Mouse (Mus musculus) kidney, embryonic 14.5 days (tissue): ENCODE data around the gene Tpbpa. TPM values are rescaled to one million over a fixed set of nuclear protein-coding genes. Genes with fewer than 3 reads are reported as not detected.
A peak's percentile ranks its signal among the peaks of the same experiment; 100 is the strongest.
"Not testable (repeated sequence)": the region's sequence is repeated elsewhere in the genome, so short reads cannot be mapped to it uniquely, and the experiment has no call there.

ENCODE experiments used
- ATAC-seq: fragments of 200-750 bp; cut with Nextera tagmentation; 2 replicates; pipeline ENCODE4 v1.8.0; 2017; ENCODE audit warnings: moderate number of reproducible peaks, mild to moderate bottlenecking, moderate TSS enrichment, moderate library complexity; ENCODE audit not compliant: low FRiP score, low TSS enrichment
- H3K27ac ChIP-seq: fragments of 300-500 bp; sonication (generic); 2 replicates; pipeline ENCODE4 v1.5.1; 2014; ENCODE audit warnings: low read depth, mild to moderate bottlenecking, low read length, moderate library complexity, mixed read lengths
- H3K27me3 ChIP-seq: fragments of 300-500 bp; sonication (generic); 2 replicates; pipeline ENCODE4 v1.6.1; 2014; ENCODE audit warnings: mild to moderate bottlenecking, low read length; ENCODE audit not compliant: control insufficient read depth, insufficient read depth
- H3K36me3 ChIP-seq: fragments of 300-500 bp; sonication (generic); 2 replicates; pipeline ENCODE4 v1.6.1; 2014; ENCODE audit warnings: low read length, mixed read lengths; ENCODE audit not compliant: control insufficient read depth, insufficient read depth
- H3K4me1 ChIP-seq: fragments of 300-500 bp; sonication (generic); 2 replicates; pipeline ENCODE4 v1.6.1; 2014; ENCODE audit warnings: low read length, mixed read lengths; ENCODE audit not compliant: control insufficient read depth, insufficient read depth
- H3K4me2 ChIP-seq: fragments of 300-500 bp; sonication (generic); replicated peaks from 2 replicates; pipeline ENCODE4 v1.6.1; 2014; ENCODE audit warnings: low read depth, mild to moderate bottlenecking, low read length
- H3K4me3 ChIP-seq: fragments of 300-500 bp; sonication (generic); 2 replicates; pipeline ENCODE4 v1.5.1; 2014; ENCODE audit warnings: mild to moderate bottlenecking, low read length
- H3K9ac ChIP-seq: fragments of 300-500 bp; sonication (generic); 2 replicates; pipeline ENCODE4 v1.6.1; 2014; ENCODE audit warnings: low read depth, mild to moderate bottlenecking, low read length, moderate library complexity
- H3K9me3 ChIP-seq: fragments of 300-500 bp; sonication (generic); 2 replicates; pipeline ENCODE4 v1.6.1; 2016; ENCODE audit warnings: low read length; ENCODE audit not compliant: control insufficient read depth
- WGBS: fragments of 180-500 bp; shearing (Covaris S2); extraction: QIAGEN DNeasy Blood & Tissue Kit; methylation state at CpG from one replicate; pipeline ENCODE4 v1.1.7; 2014; 5-methylcytosine and 5-hydroxymethylcytosine counted together
- polyA plus RNA-seq: library from polyadenylated mRNA; unstranded; fragments of >200 nt; fragmentation: Nextera tagmentation; extraction: Ambion mirVana; gene quantifications from 2 replicates; pipeline ENCODE4 v1.2.1, GENCODE M21; 2014

Gene Tpbpa
- polyA plus RNA-seq, result not detected in 2 replicates

DNA sequence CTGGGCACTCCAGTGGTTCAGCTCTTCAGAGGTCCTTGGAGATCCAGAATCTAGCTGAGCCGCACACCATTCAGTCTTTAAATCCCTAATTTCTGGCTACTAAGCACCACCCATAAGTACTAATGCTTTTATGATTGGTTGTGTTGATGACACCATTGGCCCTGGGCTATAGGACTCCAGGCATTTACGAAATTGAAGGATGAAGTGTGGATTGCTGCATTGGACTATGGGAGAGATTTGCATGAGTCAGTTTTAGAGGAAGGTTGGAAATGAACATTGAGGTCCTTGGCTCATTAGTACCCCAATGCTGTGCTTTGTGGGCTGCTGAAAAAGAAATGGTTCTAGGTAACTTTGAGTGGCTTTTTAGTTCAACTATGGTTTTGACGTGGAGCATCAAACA, at the start of gene Tpbpa:
Tpbpa (minus strand) TSS at position 101 of the 400 bp plus-strand sequence.
- not testable (repeated sequence) for H3K4me1 ChIP-seq, H3K27ac ChIP-seq, H3K4me2 ChIP-seq, H3K9ac ChIP-seq, H3K9me3 ChIP-seq, H3K36me3 ChIP-seq, ATAC-seq, H3K27me3 ChIP-seq, H3K4me3 ChIP-seq
- 83% methylated on average over 3 of the region's 3 CpGs for WGBS

DNA sequence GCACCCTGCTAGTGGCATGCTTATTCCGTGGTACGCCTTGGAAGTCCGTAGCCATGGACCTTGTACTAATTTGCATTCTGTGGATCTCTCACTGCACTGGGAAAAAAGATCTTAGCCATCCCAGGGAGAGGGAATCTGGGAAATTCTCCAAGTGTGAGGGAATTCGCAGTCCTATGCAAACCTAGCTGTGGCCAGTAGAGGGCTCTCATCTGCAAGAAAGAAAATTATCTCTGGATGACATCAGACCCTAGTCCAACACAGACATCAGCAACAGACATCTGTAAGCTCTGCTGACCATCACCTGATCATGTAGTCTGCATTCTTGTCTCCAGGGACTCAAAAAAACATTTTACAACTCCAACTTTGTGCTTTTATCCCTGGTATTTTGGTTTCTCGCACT, 45.1 kb upstream of the Tpbpa start:
- not testable (repeated sequence) for H3K27ac ChIP-seq, ATAC-seq, H3K36me3 ChIP-seq, H3K9ac ChIP-seq, H3K27me3 ChIP-seq, H3K4me2 ChIP-seq, H3K9me3 ChIP-seq, H3K4me3 ChIP-seq, H3K4me1 ChIP-seq
- WGBS, result 85% methylated on average over 5 of the region's 5 CpGs

DNA sequence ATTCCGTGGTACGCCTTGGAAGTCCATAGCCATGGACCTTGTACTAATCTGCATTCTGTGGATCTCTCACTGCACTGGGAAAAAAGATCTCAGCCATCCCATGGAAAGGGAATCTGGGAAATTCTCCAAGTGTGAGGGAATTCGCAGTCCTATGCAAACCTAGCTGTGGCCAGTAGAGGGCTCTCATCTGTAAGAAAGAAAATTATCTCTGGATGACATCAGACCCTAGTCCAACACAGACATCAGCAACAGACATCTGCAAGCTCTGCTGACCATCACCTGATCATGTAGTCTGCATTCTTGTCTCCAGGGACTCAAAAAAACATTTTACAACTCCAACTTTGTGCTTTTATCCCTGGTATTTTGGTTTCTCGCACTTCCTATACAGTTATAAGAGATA, 30.5 kb upstream of the Tpbpa start:
- not testable (repeated sequence) for H3K4me2 ChIP-seq, ATAC-seq, H3K36me3 ChIP-seq, H3K9me3 ChIP-seq, H3K4me1 ChIP-seq, H3K9ac ChIP-seq, H3K4me3 ChIP-seq, H3K27ac ChIP-seq, H3K27me3 ChIP-seq
- 64% methylated on average over 4 of the region's 4 CpGs for WGBS

DNA sequence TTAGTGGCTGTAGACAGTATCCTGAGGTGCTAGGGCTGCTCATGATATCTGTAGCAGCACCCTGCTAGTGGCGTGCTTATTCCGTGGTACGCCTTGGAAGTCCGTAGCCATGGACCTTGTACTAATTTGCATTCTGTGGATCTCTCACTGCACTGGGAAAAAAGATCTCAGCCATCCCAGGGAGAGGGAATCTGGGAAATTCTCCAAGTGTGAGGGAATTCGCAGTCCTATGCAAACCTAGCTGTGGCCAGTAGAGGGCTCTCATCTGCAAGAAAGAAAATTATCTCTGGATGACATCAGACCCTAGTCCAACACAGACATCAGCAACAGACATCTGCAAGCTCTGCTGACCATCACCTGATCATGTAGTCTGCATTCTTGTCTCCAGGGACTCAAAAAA, 22.2 kb upstream of the Tpbpa start:
- not testable (repeated sequence) for ATAC-seq, H3K36me3 ChIP-seq, H3K27ac ChIP-seq, H3K4me1 ChIP-seq, H3K9ac ChIP-seq, H3K9me3 ChIP-seq, H3K4me3 ChIP-seq, H3K27me3 ChIP-seq, H3K4me2 ChIP-seq
- 30% methylated on average over 5 of the region's 5 CpGs for WGBS

DNA sequence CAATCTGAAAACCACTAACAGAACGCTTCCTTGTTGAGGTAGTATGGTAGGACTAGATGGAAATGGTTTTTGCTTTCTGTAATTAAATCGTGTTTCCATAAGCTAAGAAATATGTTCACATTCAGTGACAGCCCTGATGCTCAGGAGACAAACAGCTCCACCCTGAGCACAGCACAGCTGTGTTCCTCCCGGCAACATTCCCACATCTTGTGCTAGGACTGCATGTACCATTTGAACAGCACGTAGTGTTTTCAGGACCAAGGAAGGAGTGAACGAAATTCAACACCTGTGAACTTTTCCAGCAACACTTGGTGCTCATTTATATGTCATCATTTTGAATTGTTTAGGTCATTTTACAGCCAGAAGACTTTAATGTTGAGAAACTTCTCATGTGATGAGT, 19.9 kb upstream of the Tpbpa start:
- ATAC-seq, result no peak
- Histone ChIP-seq H3K36me3 (no peaks in the 10 kb centered on the region), H3K9me3 (0 out of 2 replicates have a peak, but pooled peaks cover 2% of the 10 kb centered on the region), H3K9ac (no peak overlapping the region), H3K4me1 (no peaks in the 10 kb centered on the region), H3K27me3 (no peaks in the 10 kb centered on the region), H3K4me2 (no peak overlapping the region), H3K27ac (no peak overlapping the region), H3K4me3 (no peak overlapping the region)
- 73% methylated on average over 5 of the region's 5 CpGs for WGBS

DNA sequence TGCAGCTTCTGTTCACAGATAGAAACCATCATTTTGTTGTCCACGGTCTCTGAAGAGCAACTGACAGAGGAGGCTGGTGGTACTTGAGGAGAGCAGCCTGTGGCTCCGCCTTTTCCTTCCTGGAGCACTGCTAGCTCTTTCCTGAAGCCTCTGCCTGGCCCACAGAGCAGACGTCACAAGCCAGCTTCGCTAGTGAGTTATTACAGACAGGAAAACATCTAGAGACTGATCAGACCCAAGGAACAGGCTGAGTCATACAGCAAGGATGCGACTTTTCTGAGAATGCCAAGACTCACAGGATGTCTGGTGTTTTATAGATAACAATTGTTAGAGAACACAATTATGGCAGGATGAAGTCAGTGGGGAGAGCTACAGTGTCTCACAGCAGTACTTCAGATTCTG, 5.3 kb downstream of the Tpbpa start, which contains the start of the genes Gm49391 and Ctla2a:
Gm49391 (minus strand) TSS at position 72 of the 402 bp plus-strand sequence.
Ctla2a (minus strand) TSS at position 126 of the 402 bp plus-strand sequence.
- 65% methylated on average over 5 of the region's 5 CpGs for WGBS
- no peaks in the 10 kb centered on the region for H3K36me3 ChIP-seq
- H3K9me3 ChIP-seq, result no peaks in the 10 kb centered on the region
- no peaks in the 10 kb centered on the region for H3K4me1 ChIP-seq
- H3K27me3 ChIP-seq, result no peaks in the 10 kb centered on the region
- H3K9ac ChIP-seq, result no peak within 1 kb of the TSS
- H3K4me3 ChIP-seq, result no peak within 1 kb of the TSS
- no peak within 1 kb of the TSS for H3K4me2 ChIP-seq
- peak; percentile 28; the same call in 1 of the 2 replicates for ATAC-seq
- H3K27ac ChIP-seq, result no peak within 1 kb of the TSS

DNA sequence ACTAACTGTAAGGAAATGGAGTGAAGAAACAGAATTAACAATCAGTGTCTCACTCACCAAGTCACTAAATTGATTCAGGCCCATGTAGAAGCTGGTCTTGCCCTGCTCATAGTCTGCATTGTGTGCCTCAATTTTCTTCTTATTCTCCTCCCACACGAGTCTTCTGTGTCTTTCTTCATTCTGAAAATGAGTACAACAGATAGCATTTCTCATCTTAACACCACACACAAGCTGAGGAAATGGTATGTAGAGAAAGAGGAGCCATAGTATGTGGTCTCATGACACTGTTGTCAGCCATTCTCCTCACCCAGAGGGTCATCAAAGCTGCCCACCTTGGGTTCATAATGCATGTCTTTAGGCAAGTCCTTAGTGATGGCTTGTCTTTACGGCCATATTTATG, 6.3 kb downstream of the Tpbpa start, which contains the start of gene Gm49393:
Gm49393 (minus strand) TSS at position 101 of the 400 bp plus-strand sequence.
- H3K27me3 ChIP-seq, H3K4me2 ChIP-seq, H3K4me1 ChIP-seq, H3K27ac ChIP-seq, H3K4me3 ChIP-seq, ATAC-seq, H3K9me3 ChIP-seq, H3K36me3 ChIP-seq, H3K9ac ChIP-seq: not testable (repeated sequence)
- 85% methylated on average over 2 of the region's 2 CpGs for WGBS

DNA sequence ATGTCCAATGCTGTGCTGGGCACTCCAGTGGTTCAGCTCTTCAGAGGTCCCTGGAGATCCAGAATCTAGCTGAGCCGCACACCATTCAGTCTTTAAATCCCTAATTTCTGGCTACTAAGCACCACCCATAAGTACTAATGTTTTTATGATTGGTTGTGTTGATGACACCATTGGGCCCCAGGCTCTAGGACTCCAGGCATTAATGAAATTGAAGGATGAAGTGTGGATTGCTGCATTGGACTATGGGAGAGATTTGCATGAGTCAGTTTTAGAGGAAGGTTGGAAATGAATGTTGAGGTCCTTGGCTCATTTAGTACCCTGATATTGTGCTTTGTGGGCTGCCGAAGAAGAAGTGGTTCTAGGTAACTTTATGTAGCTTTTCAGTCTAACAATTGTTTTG, 37.0 kb downstream of the Tpbpa start, which contains the start of gene Tpbpb:
Tpbpb (minus strand) TSS at position 101 of the 400 bp plus-strand sequence.
- H3K4me1 ChIP-seq, H3K27me3 ChIP-seq, H3K9me3 ChIP-seq, H3K4me3 ChIP-seq, H3K36me3 ChIP-seq, H3K4me2 ChIP-seq, H3K9ac ChIP-seq, ATAC-seq, H3K27ac ChIP-seq: not testable (repeated sequence)
- WGBS, result 93% methylated on average over 2 of the region's 2 CpGs

DNA sequence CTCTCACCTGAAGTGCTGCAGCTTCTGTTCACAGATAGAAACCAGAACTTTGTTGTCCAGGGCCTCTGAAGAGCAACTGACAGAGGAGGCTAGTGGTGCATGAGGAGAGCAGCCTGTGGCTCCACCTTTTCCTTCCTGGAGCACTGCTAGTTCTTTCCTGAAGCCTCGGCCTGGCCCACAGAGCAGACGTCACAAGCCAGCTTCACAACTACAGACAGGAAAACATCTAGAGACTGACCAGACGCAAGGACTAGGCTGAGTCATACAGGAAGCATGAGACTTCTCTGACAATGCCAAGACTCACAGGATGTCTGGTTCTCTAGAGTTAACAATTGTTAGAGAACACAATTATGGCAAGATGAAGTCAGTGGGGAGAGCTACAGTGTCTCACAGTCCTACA, 44.5 kb downstream of the Tpbpa start, which contains the start of gene Ctla2b:
Ctla2b (minus strand) TSS at position 120 of the 400 bp plus-strand sequence.
- Histone ChIP-seq H3K27me3 (no peaks in the 10 kb centered on the region), H3K27ac (no peak within 1 kb of the TSS), H3K36me3 (no peaks in the 10 kb centered on the region), H3K4me3 (no peak within 1 kb of the TSS), H3K9ac (no peak within 1 kb of the TSS), H3K9me3 (no peaks in the 10 kb centered on the region), H3K4me2 (no peak within 1 kb of the TSS), H3K4me1 (no peaks in the 10 kb centered on the region)
- 75% methylated on average over 3 of the region's 3 CpGs for WGBS
- 0 out of 2 replicates have a peak, but pooled peaks have one; percentile 35 for ATAC-seq
